Mouse (Mus musculus) left cerebral cortex, adult 2 months (tissue): Measurements from ENCODE around the gene Rabgap1l. TPM values are rescaled to one million over a fixed set of nuclear protein-coding genes. Genes with fewer than 3 reads are reported as not detected.

ENCODE experiments used
- DNase-seq, 2 experiments: peaks; one replicate each; pipeline ENCODE4 v3.0.0; 2021 to 2022; ENCODE audit warnings: low spot score in 2 of 2, mixed read lengths in 1 of 2; ENCODE audit errors: extremely low spot score in 1 of 2
- H3K27ac ChIP-seq: fragments of 200-600 bp; 2 replicates; pipeline ENCODE4 v1.8.1; 2022
- H3K4me3 ChIP-seq: fragments of 200-600 bp; 2 replicates; pipeline ENCODE4 v1.8.1; 2022
- CTCF ChIP-seq: fragments of 200-600 bp; IDR thresholded peaks from 2 replicates; pipeline ENCODE4 v1.8.1; 2022; ENCODE audit warnings: antibody characterized with exemption, mild to moderate bottlenecking, moderate library complexity
- intact Hi-C: fragments of 180-260 bp; cut with DNase I; formaldehyde crosslinking; loops from one replicate; pipeline ENCODE4 v1.15.1; 2025
- total RNA-seq, 2 experiments: library from RNA; stranded (reverse); gene quantifications; 2 replicates each; pipeline ENCODE4 v1.2.3; 2021

Rabgap1l gene
- total RNA-seq, 2 experiments from 2014 or later: 195 to 202 TPM

DNA sequence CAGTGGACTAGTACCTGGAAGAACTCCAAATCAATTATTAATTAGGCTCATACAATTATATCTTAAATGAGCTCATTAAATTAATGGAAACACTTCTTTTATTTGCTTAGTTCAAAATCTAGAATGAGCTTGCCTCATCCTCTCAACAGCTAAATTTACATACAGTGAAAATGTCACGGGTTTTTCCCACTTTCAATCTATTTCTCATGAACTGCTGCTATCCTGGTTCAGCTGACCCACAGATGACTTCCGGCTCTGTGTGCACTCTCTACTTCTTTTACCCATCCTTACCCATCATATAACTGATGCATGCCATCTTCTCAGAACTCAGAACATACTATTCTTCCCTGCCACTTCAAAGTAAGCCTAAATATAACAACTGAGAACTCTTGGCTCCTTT is 452.4 kb downstream of the Rabgap1l start:
- H3K4me3 ChIP-seq: no peak overlapping the region
- DNase-seq: no peak
- intact Hi-C loops: no loop called here
- no peak overlapping the region for H3K27ac ChIP-seq
- TF ChIP-seq CTCF: no peak

DNA sequence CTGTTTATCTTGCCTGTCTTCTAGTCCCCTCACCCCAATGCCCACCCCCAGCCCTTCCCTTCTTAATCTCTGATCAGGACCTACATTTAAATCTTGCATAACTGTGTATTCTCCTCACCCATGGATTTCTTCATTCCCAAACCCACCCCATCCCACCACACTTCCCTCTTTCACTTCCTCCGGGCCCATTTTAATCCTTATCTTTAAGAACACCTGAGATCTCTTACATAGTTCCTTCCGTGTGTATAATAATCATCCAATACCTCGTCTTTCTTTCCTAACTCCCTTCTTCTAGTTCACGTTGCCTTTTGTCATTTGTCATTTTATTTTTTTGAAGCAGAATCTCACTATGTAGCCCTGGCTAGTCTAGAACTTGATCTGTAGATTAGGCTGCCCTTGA is 453.6 kb downstream of the Rabgap1l start:
- Histone ChIP-seq H3K27ac (no peak overlapping the region), H3K4me3 (no peak overlapping the region)
- no peak for TF ChIP-seq CTCF
- DNase-seq: no peak
- intact Hi-C loops: no loop called here

GRCm38 (mm10) chr1:160334791-160335190 is 458.2 kb downstream of the Rabgap1l start:
- no peak for DNase-seq
- intact Hi-C loops: no loop called here
- no peak overlapping the region for H3K4me3 ChIP-seq
- no peak overlapping the region for H3K27ac ChIP-seq
- TF ChIP-seq CTCF: no peak

DNA sequence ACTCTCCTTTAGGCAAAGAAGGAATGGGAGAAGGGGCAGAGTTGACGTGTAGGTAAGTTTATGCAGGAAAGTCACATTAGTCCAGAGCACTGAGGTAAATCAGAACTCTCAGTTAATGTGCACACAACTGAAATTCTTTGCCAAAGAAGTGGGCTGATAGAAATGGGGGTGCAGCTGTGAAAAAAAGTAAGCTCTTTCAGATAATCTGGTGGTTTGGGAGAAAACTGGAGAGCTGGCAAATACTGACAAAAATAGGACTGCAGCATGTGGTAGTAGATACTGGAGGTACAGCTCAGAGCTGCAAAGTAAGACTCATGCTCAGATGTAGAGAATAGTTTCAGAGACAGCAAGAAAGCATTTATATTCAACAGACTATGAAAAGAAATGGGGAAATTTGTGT is 462.2 kb downstream of the Rabgap1l start:
- H3K27ac ChIP-seq: peak overlapping the region; percentile 52
- intact Hi-C loops: loop anchor here (2.0 kb wide), 1 partner anchor 32 kb away; no protein-coding TSS in a partner anchor
- no peak for TF ChIP-seq CTCF
- no peak overlapping the region for H3K4me3 ChIP-seq
- DNase-seq: peak in 1 of 2 experiments; percentile 11

DNA sequence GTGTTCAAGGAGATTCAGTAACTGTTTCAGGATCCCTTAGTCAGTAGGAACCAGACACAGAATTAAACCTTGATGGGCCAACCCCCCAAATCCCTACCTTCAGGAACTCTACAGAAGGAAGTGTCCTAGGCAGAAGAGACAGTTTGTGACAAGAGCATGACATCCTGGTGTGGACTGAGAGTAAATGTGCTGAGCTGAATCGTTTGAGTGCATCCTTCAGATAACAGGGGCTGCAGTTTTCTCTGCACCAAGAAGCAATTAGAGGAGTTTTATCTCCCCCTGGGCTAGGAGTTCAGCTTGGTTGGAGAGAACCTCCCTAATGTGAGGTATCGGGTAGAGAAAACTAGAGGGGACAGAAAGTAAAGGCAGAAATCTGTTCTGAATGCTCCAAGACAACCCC is 462.8 kb downstream of the Rabgap1l start:
- H3K27ac ChIP-seq: peak overlapping the region; percentile 12
- intact Hi-C loops: loop anchor here (2.0 kb wide), 1 partner anchor 31 kb away; no protein-coding TSS in a partner anchor

DNA sequence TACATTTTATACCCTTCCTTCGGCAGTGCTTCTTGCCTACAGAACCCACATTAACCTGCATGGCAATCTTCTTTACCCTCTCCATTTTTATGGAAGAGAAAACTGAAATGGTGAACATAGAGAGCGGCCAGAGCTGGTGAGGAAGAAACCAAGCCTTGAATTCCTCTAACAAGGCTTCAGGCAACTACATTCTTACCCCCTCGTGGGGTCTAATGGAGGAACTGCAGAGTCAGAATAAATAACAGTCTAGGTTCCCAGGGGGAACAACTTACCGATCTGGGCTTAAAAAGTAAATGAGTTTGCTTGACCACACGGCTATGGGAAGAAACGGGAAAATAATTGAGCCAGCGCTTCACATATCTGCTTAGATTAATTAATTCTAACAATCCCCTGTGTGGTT is 463.2 kb downstream of the Rabgap1l start:
- intact Hi-C loops: loop anchor here (2.0 kb wide), 1 partner anchor 31 kb away; no protein-coding TSS in a partner anchor
- Histone ChIP-seq H3K27ac (peak overlapping the region; percentile 12; the same call in 1 of the 2 replicates), H3K4me3 (no peak overlapping the region)
- DNase-seq: peak in 1 of 2 experiments; percentile 0
- no peak; the same call in 1 of the 2 replicates for TF ChIP-seq CTCF

More for the DNA sequence above, 462.8 kb downstream of the Rabgap1l start:
- peak in 1 of 2 experiments; percentile 5 for DNase-seq
- H3K4me3 ChIP-seq: no peak overlapping the region
- TF ChIP-seq CTCF: no peak

GRCm38 (mm10) chr1:160327531-160327930 is 465.5 kb downstream of the Rabgap1l start:
- DNase-seq: no peak
- TF ChIP-seq CTCF: no peak
- Histone ChIP-seq H3K27ac (no peak overlapping the region), H3K4me3 (no peak overlapping the region)
- intact Hi-C loops: no loop called here

- TF ChIP-seq CTCF: no peak
- Histone ChIP-seq H3K4me3 (no peak overlapping the region), H3K27ac (no peak overlapping the region)
- no peak for DNase-seq
- intact Hi-C loops: no loop called here
Observed at GRCm38 (mm10) chr1:160325542-160325941, 467.5 kb downstream of the Rabgap1l start.

- H3K4me3 ChIP-seq: no peak overlapping the region
- H3K27ac ChIP-seq: no peak overlapping the region
- no peak for DNase-seq
- intact Hi-C loops: no loop called here
- no peak for TF ChIP-seq CTCF
Observed at GRCm38 (mm10) chr1:160320690-160321089, 472.3 kb downstream of the Rabgap1l start.

DNA sequence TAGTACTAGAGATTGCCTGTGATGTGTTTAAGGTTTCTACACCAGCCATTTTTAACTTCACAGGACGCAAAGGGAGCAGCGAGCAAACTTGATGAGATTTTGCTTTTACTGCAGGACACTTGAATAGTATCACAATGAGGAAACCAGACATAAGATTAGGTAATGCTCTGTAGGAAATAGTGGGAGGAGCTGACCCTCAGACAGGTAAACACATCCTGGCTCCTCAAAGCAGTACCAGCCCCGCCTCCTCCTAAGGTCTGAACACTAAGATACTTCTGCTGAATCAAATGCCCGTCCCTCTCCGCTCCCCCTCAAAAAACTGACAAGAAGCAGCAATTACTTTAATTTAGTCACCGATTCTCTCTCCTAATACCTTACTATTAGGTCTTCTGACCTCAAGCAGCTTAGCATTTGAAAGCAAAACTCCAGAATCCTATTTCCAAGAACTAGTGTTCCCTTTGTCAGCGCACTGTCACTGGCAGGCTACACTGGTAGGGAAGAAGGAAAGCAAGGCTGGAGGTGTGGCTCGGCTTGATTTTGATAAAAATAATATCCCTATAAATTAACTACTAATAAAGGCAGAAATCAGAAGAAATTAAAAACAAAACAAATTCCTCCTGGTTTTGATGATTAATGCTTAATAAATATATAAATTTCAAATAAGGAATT is 474.8 kb downstream of the Rabgap1l start:
- intact Hi-C loops: no loop called here
- TF ChIP-seq CTCF: no peak
- no peak for DNase-seq
- H3K27ac ChIP-seq: no peak overlapping the region
- no peak overlapping the region for H3K4me3 ChIP-seq

DNA sequence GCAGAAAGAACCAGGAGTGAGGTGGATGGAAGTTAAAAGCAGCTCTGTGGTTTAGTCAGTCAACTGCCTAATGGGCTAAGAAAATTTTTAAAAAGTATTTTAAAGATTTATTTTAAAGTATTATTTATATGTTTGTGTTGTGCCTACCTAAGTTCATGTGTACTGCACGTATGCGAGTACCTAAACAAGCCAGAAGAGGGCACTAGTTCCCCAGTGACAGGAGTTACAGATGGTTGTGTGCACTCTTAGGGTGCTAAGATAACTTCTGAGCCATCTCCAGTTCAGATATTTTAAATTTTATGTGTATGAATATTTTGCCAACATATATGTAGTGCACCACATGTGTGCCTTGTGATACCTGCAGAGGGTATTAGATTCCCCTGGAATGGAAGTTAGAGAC is 476.8 kb downstream of the Rabgap1l start:
- peak; percentile 18; the same call in 1 of the 2 replicates for TF ChIP-seq CTCF
- no peak overlapping the region for H3K4me3 ChIP-seq
- H3K27ac ChIP-seq: no peak overlapping the region
- no peak for DNase-seq
- intact Hi-C loops: no loop called here

DNA sequence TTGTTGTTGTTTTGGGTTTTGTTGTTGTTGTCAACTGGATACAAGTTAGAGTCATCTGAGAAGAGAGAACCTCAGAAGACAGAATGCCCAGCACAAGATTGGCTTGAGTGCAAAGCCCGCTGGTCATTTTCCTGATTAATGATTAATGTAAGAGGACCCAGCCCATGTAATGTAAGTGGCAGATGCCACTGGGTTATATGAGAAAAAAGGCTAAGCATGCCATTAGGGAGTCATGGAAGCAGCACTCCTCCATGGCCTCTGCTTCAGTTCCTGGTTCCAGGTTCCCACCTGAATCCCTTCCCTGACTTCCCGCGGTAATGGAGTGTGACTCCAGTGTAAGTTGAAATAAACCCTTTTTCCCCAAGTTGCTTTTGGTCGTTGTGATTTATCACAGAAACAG is 480.4 kb downstream of the Rabgap1l start:
- no peak for DNase-seq
- intact Hi-C loops: no loop called here
- no peak overlapping the region for H3K27ac ChIP-seq
- H3K4me3 ChIP-seq: no peak overlapping the region
- no peak for TF ChIP-seq CTCF

DNA sequence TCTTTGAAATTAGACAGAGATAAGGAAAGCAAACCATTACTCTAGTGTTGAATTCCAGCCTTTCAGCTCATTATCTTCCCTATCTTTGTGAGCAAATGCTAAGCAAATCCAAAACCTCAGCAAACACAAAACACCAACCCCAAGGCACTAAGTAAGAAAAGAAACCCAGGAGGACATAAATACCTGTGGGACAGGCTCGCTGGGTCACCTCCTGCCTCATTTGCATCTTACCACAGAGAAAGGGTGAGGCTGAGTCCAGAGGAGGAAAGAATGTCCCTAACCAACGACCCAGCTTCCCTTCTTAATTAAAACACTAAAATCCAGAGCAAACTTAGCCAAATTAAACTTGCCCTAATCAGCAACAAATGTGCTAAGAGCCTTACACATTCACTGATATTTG is 481.1 kb downstream of the Rabgap1l start:
- Histone ChIP-seq H3K27ac (no peak overlapping the region), H3K4me3 (no peak overlapping the region)
- intact Hi-C loops: no loop called here
- TF ChIP-seq CTCF: no peak
- no peak for DNase-seq
